Mouse (Mus musculus) heart, postnatal 4 days (tissue): Measurements from ENCODE around the gene Pla2g4b. TPM values are rescaled to one million over a fixed set of nuclear protein-coding genes. Genes with fewer than 3 reads are reported as not detected.

Experiments used
- DNase-seq: peaks from one replicate; pipeline ENCODE4 v3.0.0; 2021
- microRNA-seq, 2 experiments: library from miRNA; unstranded; fragments of <30 nt; microRNA quantifications; one replicate each; pipeline ENCODE4 v1.2.0; 2021 to 2022
- total RNA-seq, 2 experiments: library from RNA; stranded (reverse); gene quantifications; 2 replicates each; pipeline ENCODE4 v1.2.3; 2021

Pla2g4b gene
- total RNA-seq, 2 experiments from 2014 or later = 1.9 to 4.0 TPM

DNA sequence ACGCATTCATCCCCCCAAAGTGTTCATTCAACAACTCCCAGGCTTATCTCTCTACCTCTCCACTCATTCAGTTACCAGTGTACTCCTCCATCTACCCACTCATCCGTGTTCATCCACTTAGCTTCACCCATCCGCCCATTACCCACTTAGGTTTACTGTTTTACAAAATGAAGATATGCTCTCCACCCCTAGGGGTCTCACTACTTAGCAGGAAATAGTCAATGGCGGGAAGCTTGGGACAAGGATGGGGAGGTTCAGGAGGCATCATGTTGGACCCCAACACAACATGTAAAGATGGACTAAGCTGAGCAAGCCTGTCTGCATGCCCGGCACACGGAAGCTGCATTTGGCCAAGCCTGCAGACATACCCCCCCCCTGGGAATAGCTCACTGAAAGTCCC is 31.4 kb downstream of the Pla2g4b start:
- no peak for DNase-seq

DNA sequence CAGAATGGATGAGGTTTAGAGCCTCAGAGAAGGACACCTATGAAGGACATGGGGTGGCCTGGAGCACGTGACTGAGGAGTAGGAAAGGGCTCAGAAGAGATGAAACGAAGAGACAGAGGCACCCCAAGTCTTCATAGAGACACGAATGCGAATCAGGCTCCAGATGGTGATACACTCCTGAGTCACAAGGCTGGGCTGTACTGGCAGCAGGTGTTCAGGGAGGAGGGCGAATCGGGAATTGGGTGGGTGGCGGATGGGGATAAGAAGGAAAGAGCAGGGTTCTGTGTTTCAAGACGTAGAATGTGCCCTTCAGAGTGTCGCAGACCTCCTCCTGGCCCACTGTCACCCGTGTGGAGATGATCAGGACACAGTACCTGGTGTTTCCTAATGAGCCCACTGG is 32.0 kb downstream of the Pla2g4b start:
- no peak for DNase-seq

DNA sequence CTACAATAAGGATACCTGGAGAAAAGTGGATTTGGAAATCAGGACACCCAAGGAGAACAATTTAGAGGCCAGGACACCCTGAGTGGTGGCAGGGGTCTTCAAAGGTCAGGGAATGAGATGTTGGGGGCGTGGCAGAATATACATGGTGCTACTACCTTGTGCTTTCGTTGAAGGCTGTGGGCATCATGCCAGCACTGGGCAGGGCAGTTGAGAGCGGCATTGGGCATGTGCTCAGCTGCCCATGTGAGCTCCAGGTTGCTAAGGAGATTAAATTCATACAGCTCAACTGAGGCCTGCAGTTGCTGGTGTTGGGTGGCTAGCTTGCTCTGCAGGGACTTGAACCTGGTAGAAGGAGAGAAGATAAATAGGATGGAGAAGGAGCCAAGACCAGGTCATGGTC is 33.0 kb downstream of the Pla2g4b start:
- DNase-seq = peak; percentile 51

DNA sequence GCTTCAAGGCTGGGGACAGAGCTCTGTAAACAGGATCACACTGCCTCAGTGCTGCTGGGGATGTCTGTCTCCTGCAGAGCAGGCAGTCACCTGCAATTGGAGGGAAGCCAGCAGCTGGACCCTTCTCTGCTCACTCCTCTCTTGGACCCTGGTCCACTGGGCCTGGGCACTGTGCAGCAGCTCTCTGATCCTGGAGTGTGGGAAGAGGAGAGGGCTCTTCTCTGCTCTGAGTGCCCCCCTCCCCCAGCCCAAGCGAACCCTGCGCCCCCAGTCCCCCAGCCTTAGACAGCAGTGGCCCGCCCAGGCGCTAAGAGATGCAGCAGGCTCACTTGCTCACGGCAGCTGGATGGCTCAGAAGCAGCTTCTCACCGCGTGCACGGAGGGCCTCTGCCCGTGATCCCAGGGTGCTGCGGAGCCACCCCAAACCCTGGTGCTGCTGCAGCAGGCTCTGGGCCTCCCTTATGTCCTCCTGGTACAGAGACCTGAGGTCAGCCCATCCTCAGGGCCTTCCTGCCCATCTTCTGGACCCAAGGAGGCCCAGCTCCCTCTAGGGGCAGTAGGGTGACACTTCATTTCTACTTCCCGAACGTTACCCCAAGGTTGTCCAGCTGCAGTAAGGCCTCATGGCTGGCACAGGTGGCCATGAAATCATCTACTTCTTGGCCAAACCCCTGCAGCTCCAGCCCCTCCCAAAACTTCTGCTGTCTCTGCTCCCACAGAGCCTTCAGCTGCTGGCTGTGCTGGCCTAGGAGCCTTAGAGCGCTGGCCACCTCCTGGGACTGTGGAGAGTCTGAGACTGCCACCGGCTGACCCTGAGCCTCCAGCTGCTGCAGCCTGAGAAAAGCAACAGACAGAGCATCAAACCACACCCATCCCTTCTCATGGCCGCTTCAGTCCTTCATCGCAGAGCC is 35.6 kb downstream of the Pla2g4b start:
- DNase-seq = peak; percentile 49

DNA sequence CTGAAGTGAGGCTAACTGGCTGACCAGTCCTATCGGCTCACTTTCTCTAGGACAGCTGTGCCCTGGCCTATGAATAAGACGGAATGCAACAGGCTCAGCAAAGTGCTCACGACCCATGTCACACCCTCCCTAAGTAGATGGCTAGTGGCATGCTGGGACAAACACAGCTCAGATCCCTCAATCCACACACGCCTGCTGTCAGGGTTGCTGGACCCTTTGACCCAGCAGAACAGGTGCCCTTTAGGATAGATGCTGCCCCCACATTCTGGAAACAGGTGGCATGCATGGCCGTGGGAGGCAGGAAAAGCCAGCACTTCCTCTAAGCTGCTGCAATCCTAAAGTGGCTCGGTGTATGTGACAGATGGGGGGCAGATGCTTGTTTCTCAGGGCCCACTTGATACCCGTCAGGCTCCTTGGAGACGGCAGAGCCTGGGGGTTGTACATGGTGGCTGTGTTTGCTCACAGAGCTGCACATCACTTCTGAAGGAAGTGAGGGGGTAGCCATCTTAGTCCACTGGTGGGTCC is 36.3 kb downstream of the Pla2g4b start:
- DNase-seq = no peak

DNA sequence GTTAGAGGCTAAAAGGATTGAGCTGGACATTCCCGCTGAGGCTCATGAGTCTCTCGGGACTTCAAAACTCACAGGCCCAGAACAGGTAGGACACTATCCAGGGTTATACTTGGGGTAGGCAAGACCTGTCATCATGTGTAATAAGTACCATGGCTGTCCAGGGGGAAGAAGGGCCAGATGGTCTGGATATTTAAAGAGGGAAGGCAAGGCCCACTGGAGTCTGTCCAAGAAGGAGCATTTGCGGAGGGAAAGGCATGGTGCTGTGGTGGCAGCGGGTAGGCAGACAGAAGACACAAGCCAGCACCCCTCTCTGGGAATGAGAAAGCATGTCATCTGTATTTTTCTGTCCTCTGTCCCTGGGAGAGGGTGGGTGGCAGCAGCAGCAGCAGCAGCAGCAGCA is 40.9 kb downstream of the Pla2g4b start:
- DNase-seq = no peak

DNA sequence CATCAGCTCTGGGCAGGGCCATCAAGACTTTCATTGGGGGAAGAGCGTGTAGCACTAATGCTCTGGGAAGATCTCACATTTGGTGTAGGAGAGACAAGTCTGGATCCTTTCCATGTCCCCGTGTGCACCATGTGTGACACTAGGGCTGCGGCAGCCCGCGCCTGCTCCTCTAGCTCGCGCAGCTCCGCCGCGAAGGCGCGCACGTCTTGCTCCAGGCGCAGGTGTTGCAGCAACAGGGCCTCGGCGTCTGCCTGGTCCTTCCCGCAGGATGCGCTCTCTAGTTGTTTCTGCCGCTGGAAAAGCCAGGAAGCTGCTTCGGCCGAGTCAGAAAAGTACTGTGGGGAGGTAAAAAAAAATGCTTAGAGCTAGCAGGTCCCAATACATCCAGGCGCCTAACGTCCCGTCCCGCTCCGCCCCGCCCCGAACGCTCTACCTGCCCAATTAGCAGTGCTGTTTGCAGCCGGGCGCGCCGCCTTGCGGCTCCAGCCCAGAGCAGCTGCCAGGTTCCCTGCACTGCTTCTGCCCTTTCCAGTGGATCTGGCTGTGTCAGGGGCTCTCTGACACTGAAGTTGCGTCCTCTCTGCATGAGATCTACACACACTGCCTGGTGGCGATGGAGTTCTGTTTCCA is 43.0 kb downstream of the Pla2g4b start:
- peak; percentile 69 for DNase-seq

DNA sequence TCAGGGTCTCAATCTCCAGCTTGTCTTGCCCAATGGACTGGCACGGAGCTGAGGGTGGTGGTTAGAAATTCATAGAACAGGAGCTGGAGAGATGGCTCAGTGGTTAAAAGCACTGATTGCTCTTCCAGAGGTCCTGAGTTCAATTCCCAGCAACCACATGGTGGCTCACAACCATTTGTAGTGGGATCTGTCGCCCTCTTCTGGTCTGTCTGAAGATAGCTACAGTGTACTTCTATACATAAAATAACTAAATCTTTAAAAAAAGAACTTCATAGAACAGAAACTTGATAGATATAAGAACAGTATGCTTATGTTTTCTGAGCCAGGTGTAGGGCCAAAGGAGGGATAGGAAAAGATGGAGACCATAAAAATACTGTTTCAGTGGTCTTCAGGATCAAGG is 49.2 kb downstream of the Pla2g4b start:
- DNase-seq = no peak

DNA sequence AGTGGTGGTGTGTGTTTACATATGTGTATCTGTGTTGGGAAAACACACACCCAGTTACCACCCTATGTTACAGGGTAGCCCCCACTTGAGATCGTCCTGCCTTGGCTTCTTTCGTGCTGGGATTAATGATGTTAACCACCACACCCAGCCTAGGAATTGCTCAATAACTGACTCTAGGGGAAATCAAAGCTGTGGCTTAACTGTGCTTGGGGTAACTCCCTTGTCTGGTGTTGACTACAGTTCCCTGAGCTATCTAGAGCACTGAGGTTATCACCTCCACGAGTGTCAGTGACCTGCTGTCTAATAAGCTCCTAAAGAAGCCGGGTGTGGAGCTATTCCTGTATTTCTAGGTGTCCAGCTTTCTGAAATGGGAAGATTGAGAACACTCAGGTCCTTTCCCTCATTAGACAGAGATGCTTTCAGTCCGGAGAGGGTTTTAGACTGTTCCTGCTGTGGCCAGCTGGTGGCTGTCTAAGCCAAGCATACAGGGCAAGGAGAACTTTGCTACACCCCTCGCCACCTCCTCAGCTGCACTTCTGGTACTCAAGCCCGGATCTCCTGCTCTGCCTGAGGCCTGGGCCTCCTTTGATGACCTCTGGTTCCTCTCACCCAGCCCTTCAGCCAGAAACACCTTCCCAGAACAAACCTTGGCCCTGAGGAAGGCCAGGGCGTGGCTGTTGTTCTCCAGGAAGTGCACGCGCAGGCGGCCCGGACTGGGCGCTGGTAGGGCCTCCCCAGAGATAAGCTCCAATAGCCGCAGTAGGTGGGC is 51.6 kb downstream of the Pla2g4b start:
- DNase-seq = peak; percentile 75

DNA sequence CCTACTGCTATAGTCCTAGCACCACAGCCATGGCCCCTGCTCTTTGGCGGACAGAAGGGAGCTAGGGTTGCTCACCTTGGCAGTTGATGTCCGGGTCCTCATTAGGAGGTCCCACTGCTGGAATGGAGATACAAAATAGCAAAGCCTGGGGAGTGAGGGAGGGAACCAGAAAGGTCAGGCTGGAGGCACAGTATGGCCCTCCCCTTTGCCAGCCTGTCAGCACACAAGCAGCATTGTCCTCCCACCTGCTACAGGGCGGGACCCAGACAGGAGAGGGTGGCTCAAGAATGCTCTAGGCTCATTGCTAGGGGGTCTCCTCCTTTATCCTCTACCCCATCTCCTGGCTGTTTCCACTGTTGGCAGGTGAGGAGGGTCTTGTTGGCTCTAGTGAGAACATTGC is 52.8 kb downstream of the Pla2g4b start:
- DNase-seq = no peak

DNA sequence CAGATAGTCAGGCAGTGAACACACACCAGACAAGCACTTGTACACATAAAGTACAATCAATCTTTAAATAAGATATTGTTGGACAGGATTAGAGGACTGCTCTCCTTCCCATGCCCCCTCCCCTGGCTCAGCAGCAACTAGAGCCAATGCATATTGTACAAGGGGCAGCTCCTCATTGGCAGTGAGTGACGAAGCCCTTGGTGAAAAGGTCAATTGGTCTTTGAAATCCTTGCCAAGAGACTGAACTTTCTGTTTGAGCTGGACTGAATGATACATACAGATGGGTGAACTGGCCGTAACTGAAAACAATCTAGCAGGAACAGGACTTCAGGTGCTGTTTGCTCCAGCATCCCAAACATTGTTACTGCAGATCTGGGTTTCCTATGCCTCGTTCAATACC is 54.2 kb downstream of the Pla2g4b start:
- no peak for DNase-seq

DNA sequence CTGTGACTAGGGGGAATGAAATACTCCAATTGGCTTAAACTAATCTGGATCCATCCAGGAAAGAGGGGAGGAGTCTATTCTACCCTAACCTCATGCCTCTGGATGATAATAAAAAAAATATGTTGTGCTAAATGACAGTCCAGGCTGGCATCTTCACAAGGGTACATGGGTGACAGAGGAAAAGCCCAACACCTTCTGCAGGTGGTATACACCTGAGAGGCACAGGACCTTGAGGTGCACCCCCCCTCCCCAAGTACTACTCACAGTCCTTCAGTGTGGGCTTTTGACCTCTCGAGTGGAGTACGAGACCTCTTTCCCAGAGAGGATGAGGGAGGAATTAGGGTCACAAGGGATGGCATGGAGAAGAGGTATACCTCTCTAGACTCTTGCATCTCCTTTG is 54.7 kb downstream of the Pla2g4b start:
- DNase-seq = no peak

DNA sequence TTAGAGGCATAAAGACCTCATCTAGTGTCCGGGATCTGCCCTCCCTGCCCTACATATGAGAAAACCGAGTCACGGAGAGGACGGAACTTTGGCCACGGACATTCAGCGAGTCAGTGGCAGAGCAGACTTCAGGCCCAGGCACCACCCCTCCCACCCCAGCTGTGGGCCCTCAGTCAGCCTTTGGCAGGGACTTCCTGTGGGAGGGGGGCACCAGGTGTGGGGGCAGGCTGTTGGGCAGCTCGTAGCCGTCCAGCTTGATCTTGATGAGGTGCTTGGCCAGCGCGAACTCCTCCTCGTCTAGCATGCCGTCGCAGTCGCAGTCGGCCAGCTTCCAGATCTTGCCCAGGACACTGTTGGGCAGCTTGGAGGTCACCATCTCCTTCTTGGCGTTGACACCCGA is 57.8 kb downstream of the Pla2g4b start:
- no peak for DNase-seq

Small RNA genes lying within 50 kb of the gene (microRNA-seq; reads per million reads assigned to microRNA genes)
- gene Mir7665 = 0.35 to 1.0 reads per million in 2 experiments

Other genes starting within 250 kb of the Pla2g4b start
- gene Rpap1, start 245.9 kb upstream of the Pla2g4b start, total RNA-seq = 10 to 100 TPM; 16.1 to 18.7 TPM
- gene Tyro3, start 235.7 kb upstream of the Pla2g4b start, total RNA-seq = 1 to 10 TPM; 9.5 to 9.7 TPM
- gene Mga, start 136.2 kb upstream of the Pla2g4b start, total RNA-seq = 10 to 100 TPM; 51.6 to 57.6 TPM
- gene Mapkbp1, start 60.7 kb upstream of the Pla2g4b start, total RNA-seq = 10 to 100 TPM; 12.6 to 13.6 TPM
- gene Jmjd7, start 5.9 kb upstream of the Pla2g4b start, total RNA-seq = 10 to 100 TPM; 12.2 to 13.6 TPM
- 1 to 10 TPM in 1 of 2 experiments, under 1 TPM in 1; 0.43 to 1.6 TPM for gene Gm28042, start 5.9 kb upstream of the Pla2g4b start, total RNA-seq
- gene Ehd4, start 121.2 kb downstream of the Pla2g4b start, total RNA-seq = 100 to 1,000 TPM; 461 to 503 TPM
- 1 to 10 TPM; 3.0 to 3.8 TPM for gene Pla2g4e, start 211.9 kb downstream of the Pla2g4b start, total RNA-seq